Mouse (Mus musculus) stomach, embryonic 16.5 days (tissue): ENCODE data around the gene Lyst. TPM values are rescaled to one million over a fixed set of nuclear protein-coding genes. Genes with fewer than 3 reads are reported as not detected.
"Not testable (repeated sequence)": the region's sequence is repeated elsewhere in the genome, so short reads cannot be mapped to it uniquely, and the experiment has no call there.

ENCODE experiments used
- ATAC-seq: fragments of 200-750 bp; cut with Nextera tagmentation; 2 replicates; pipeline ENCODE4 v1.8.0; 2017; ENCODE audit warnings: moderate number of reproducible peaks, moderate TSS enrichment; ENCODE audit not compliant: insufficient read depth, low FRiP score
- H3K27ac ChIP-seq: fragments of 300-500 bp; sonication (generic); 2 replicates; pipeline ENCODE4 v1.5.1; 2014; ENCODE audit warnings: low read length
- H3K27me3 ChIP-seq: fragments of 300-500 bp; sonication (generic); 2 replicates; pipeline ENCODE4 v1.6.1; 2014; ENCODE audit warnings: low read length, control low read depth, mixed read lengths; ENCODE audit not compliant: control insufficient read depth, insufficient read depth
- H3K36me3 ChIP-seq: fragments of 300-500 bp; sonication (generic); 2 replicates; pipeline ENCODE4 v1.6.1; 2014; ENCODE audit warnings: low read length; ENCODE audit not compliant: control insufficient read depth, insufficient read depth
- H3K4me1 ChIP-seq: fragments of 300-500 bp; sonication (generic); 2 replicates; pipeline ENCODE4 v1.6.1; 2014; ENCODE audit warnings: low read length, control low read depth, mixed read lengths; ENCODE audit not compliant: control insufficient read depth, insufficient read depth
- H3K4me2 ChIP-seq: fragments of 300-500 bp; sonication (generic); 2 replicates; pipeline ENCODE4 v1.6.1; 2014; ENCODE audit warnings: low read depth, low read length, mixed read lengths
- H3K4me3 ChIP-seq: fragments of 300-500 bp; sonication (generic); replicated peaks from 2 replicates; pipeline ENCODE4 v1.5.1; 2014; ENCODE audit warnings: mild to moderate bottlenecking, low read length
- H3K9ac ChIP-seq: fragments of 300-500 bp; sonication (generic); 2 replicates; pipeline ENCODE4 v1.6.1; 2014; ENCODE audit warnings: low read length
- H3K9me3 ChIP-seq: fragments of 300-500 bp; sonication (generic); replicated peaks from 2 replicates; pipeline ENCODE4 v1.6.1; 2016; ENCODE audit warnings: low read length, control low read depth; ENCODE audit not compliant: control insufficient read depth
- WGBS: fragments of 180-500 bp; shearing (Covaris S2); extraction: QIAGEN DNeasy Blood & Tissue Kit; methylation state at CpG from one replicate; pipeline ENCODE4 v1.1.7; 2014; 5-methylcytosine and 5-hydroxymethylcytosine counted together
- polyA plus RNA-seq: library from polyadenylated mRNA; unstranded; fragments of >200 nt; fragmentation: Nextera tagmentation; extraction: Ambion mirVana; gene quantifications from 2 replicates; pipeline ENCODE4 v1.2.1, GENCODE M21; 2015

The Lyst gene
- polyA plus RNA-seq, 1 experiment from 2014 or later, result 4.9 TPM

DNA sequence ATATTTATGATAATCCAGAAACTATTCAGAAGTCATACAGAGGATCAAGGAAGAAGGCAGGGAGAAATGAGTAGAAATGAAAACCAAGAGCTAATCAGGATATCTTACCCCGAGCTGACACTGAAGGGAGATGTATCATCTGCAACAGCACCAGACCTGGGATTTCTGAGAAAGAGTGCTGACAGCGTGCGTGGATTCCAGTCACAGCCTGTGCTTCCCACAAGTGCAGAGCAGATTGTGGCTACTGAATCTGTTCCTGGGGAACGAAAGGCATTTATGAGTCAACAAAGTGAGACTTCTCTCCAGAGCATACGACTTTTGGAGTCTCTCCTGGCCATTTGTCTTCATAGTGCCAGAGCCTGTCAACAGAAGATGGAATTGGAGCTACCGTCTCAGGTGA lies 47.8 kb downstream of the Lyst start:
- Histone ChIP-seq H3K27me3 (no peaks in the 10 kb centered on the region), H3K36me3 (no peaks in the 10 kb centered on the region), H3K4me1 (no peaks in the 10 kb centered on the region), H3K4me2 (no peak overlapping the region), H3K9me3 (no peaks in the 10 kb centered on the region), H3K9ac (no peak overlapping the region), H3K4me3 (no peak overlapping the region), H3K27ac (no peak overlapping the region)
- no peak for ATAC-seq
- WGBS, result 77% methylated on average over 6 of the region's 6 CpGs

- Histone ChIP-seq H3K27me3 (no peaks in the 10 kb centered on the region), H3K9me3 (no peaks in the 10 kb centered on the region), H3K9ac (no peak overlapping the region), H3K4me3 (no peak overlapping the region), H3K27ac (no peak overlapping the region), H3K4me1 (no peaks in the 10 kb centered on the region), H3K36me3 (no peaks in the 10 kb centered on the region), H3K4me2 (no peak overlapping the region)
- ATAC-seq, result no peak
- 82% methylated on average over 4 of the region's 4 CpGs for WGBS
Observed at GRCm38 (mm10) chr13:13638725-13639124, 48.5 kb downstream of the Lyst start.

- peaks cover 4% of the 10 kb centered on the region; the same call in 1 of the 2 replicates for H3K36me3 ChIP-seq
- no peak for ATAC-seq
- H3K27ac ChIP-seq, result no peak overlapping the region
- H3K4me3 ChIP-seq, result no peak overlapping the region
- H3K27me3 ChIP-seq, result no peaks in the 10 kb centered on the region
- H3K9ac ChIP-seq, result no peak overlapping the region
- H3K4me1 ChIP-seq, result no peaks in the 10 kb centered on the region
- H3K4me2 ChIP-seq, result no peak overlapping the region
- 79% methylated on average over 3 of the region's 3 CpGs for WGBS
- no peaks in the 10 kb centered on the region for H3K9me3 ChIP-seq
Observed at GRCm38 (mm10) chr13:13647296-13647695, 57.1 kb downstream of the Lyst start.

DNA sequence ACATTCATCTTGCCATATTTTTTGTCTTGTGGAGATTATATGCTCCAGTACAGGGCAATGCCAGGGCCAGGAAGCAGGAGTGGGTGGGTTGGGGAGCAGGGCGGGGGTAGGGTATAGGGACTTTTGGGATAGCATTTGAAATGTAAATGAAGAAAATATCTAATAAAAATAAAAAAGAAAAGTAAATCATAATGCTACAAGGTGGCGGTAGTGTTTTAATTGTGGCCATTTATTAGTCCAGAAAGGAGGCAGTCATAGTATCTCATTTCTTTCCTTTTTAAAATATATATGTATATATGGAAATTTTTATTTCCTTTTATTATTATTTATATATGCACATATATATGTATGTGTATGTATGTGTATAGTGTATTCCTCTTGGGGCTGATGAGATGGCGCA lies 65.3 kb downstream of the Lyst start:
- Histone ChIP-seq H3K27me3 (no peaks in the 10 kb centered on the region), H3K27ac (no peak overlapping the region), H3K36me3 (no peaks in the 10 kb centered on the region), H3K4me3 (no peak overlapping the region), H3K9me3 (no peaks in the 10 kb centered on the region), H3K4me1 (no peaks in the 10 kb centered on the region), H3K4me2 (no peak overlapping the region), H3K9ac (no peak overlapping the region)
- 96% methylated on average over 3 of the region's 3 CpGs for WGBS
- no peak for ATAC-seq

GRCm38 (mm10) chr13:13666103-13666502 lies 75.9 kb downstream of the Lyst start:
- 82% methylated on average over 2 of the region's 2 CpGs for WGBS
- H3K36me3 ChIP-seq, H3K4me1 ChIP-seq, H3K9ac ChIP-seq, H3K27me3 ChIP-seq, H3K27ac ChIP-seq, H3K4me3 ChIP-seq, H3K9me3 ChIP-seq, ATAC-seq, H3K4me2 ChIP-seq: not testable (repeated sequence)

- Histone ChIP-seq H3K27me3 (no peaks in the 10 kb centered on the region), H3K4me1 (no peaks in the 10 kb centered on the region), H3K9ac (no peak overlapping the region), H3K36me3 (0 out of 2 replicates have a peak, but pooled peaks cover 2% of the 10 kb centered on the region), H3K4me3 (no peak overlapping the region), H3K9me3 (no peaks in the 10 kb centered on the region), H3K4me2 (no peak overlapping the region), H3K27ac (no peak overlapping the region)
- WGBS, result 42% methylated on average over 5 of the region's 5 CpGs
- ATAC-seq, result no peak
Observed at GRCm38 (mm10) chr13:13670669-13671068, 80.5 kb downstream of the Lyst start.

DNA sequence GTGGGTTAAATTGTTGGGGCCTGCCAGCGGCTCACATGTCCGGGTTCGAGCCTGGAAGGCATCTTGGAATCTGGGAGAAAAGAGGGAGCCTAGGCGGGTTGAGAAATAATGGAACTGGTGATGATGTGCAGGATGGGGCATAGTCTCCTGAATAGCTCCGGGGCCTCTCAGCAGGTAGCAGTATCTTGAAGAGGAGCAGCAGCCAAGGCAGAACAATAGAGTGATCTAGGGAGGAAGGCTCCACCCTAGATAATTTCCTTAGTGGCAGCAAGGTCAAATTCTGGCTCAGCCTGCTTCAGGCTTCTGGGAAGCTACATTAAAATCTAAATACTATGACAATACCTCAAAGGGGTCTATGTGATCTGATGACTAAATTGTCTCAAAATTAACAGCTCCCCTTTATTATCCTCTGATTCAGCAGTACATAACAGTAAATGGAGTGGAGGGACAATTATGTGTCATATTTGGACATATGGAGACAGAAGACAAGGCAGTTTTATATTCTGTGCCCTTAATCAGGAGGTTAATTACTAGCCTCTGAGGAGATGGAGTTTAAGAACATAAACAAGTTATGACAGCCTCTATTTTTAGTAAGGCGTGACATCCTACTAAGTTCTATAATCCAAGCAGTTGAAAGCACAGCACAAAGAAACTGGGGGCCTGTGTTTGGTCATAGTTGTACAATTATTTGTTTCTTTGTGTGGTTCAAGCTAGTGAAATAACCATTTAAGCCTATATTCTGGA lies 81.6 kb downstream of the Lyst start:
- H3K4me3 ChIP-seq, result no peak overlapping the region
- no peaks in the 10 kb centered on the region for H3K4me1 ChIP-seq
- no peaks in the 10 kb centered on the region for H3K9me3 ChIP-seq
- no peak overlapping the region for H3K4me2 ChIP-seq
- H3K36me3 ChIP-seq, result 0 out of 2 replicates have a peak, but pooled peaks cover 2% of the 10 kb centered on the region
- H3K27ac ChIP-seq, result no peak overlapping the region
- H3K27me3 ChIP-seq, result no peaks in the 10 kb centered on the region
- no peak overlapping the region for H3K9ac ChIP-seq
- 80% methylated on average over 6 of the region's 6 CpGs for WGBS
- ATAC-seq, result no peak

DNA sequence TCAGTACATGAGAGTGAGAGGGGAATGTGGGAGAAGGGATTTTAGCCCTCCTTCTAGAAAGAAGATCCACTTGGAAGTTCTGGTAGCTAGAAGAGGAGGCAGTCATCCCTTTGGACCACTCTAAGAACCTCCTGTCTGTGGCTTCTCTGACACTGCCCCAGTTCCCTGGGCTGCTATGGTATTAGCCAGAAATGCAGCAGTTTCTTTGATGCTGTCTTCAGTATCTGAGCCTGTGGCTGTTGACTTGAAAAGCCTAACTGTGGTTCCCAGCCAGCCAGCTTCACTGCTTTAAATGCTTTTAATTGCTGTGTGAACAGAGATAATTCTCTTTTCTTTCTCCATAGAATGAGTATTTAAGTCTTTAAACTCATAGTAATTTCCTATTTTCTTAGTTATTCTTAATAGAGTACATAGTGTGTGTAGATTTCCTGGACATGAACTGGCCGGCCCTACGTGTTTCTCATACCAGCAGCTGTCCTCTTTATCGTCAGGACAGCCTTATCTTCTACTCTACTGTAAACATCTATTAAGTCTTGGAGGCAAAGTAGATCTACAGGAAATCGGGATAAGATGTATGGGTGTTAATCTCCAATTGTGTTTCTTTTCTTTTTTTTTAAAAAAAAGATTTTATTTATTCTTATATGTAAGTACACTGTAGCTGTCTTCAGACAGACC lies 84.6 kb downstream of the Lyst start:
- no peak overlapping the region for H3K4me2 ChIP-seq
- no peaks in the 10 kb centered on the region for H3K9me3 ChIP-seq
- H3K4me3 ChIP-seq, result no peak overlapping the region
- no peak for ATAC-seq
- H3K27ac ChIP-seq, result no peak overlapping the region
- H3K27me3 ChIP-seq, result no peaks in the 10 kb centered on the region
- no peaks in the 10 kb centered on the region for H3K4me1 ChIP-seq
- 0 out of 2 replicates have a peak, but pooled peaks cover 2% of the 10 kb centered on the region for H3K36me3 ChIP-seq
- WGBS, result 65% methylated on average over 4 of the region's 4 CpGs
- no peak overlapping the region for H3K9ac ChIP-seq

DNA sequence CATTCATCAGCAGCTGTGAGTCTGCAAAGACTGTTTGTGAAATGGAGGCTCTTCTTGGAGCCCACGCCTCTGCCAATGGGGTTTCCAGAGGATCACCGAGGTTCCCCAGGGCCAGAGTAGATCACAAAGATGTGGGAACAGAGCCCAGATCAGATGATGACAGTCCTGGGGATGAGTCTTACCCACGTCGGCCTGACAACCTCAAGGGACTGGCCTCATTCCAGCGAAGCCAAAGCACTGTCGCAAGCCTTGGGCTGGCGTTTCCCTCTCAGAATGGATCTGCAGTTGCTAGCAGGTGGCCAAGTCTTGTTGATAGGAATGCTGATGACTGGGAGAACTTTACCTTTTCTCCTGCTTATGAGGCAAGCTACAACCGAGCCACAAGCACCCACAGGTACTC lies 87.7 kb downstream of the Lyst start:
- no peak for ATAC-seq
- H3K4me1 ChIP-seq, result no peaks in the 10 kb centered on the region

More for the DNA sequence above, 87.7 kb downstream of the Lyst start:
- no peak overlapping the region for H3K27ac ChIP-seq
- no peak overlapping the region for H3K9ac ChIP-seq
- H3K4me3 ChIP-seq, result no peak overlapping the region
- no peaks in the 10 kb centered on the region for H3K9me3 ChIP-seq
- no peak overlapping the region for H3K4me2 ChIP-seq
- 81% methylated on average over 8 of the region's 8 CpGs for WGBS
- H3K36me3 ChIP-seq, result 0 out of 2 replicates have a peak, but pooled peaks cover 2% of the 10 kb centered on the region
- H3K27me3 ChIP-seq, result no peaks in the 10 kb centered on the region
